Mouse (Mus musculus): ENCODE data around the gene Ahnak.

DNA sequence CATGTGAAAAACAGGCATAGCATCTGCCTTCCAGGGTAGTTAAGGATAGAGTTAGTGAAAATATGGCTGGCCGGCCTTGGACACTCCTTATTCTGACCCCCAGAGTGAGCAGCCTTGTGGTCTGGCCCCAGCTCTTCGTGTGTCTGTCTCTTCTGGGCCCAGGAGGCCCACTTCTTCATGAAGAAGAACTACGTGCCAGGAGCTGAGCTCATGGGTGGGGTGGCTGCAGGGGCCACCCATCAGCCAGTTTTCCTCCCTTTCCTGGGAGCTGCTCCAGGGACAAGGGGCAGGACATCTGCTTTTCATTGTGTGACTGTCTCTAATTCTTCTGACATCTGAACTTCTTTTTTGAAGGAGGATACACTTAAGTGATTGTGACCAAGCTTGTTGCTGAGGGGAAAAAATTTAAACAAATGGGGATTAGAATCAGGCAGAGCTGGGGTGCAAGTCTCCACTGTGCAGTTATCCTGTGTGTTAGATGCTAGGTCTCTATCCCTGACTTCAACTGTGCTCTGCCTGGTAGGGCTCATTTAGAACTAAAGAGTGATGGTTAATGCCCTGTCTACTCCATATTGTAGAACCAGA, 116.1 kb downstream of the Ahnak start:
- TF ChIP-seq POLR2A (IDR thresholded peaks at IDR 0.05; ENCODE audit: insufficient read depth, low read depth, low read length) (no peak), CTCF (IDR thresholded peaks at IDR 0.05; ENCODE audit: insufficient read depth, low read depth, low read length) (no peak)

Measured in olfactory bulb, adult 2 months (tissue).